Mouse (Mus musculus) testis, adult 2 months (tissue): ENCODE results near the gene Gatad2b. TPM values are rescaled to one million over a fixed set of nuclear protein-coding genes. Genes with fewer than 3 reads are reported as not detected.

Experiments
- H3K27ac ChIP-seq: fragments of 200-500 bp; 2 replicates; pipeline ENCODE4 v1.5.1; 2012; ENCODE audit warnings: low read depth, low read length; ENCODE audit not compliant: control insufficient read depth, insufficient read depth
- H3K27me3 ChIP-seq: fragments of 200-500 bp; 2 replicates; pipeline ENCODE4 v1.6.1; 2012; ENCODE audit warnings: mild to moderate bottlenecking, low read length, moderate library complexity; ENCODE audit not compliant: control insufficient read depth, insufficient read depth
- H3K36me3 ChIP-seq: fragments of 200-500 bp; 2 replicates; pipeline ENCODE4 v1.6.1; 2012; ENCODE audit warnings: mild to moderate bottlenecking, low read length; ENCODE audit not compliant: control insufficient read depth, insufficient read depth
- H3K4me1 ChIP-seq: fragments of 200-500 bp; 2 replicates; pipeline ENCODE4 v1.6.1; 2012; ENCODE audit warnings: low read length; ENCODE audit not compliant: control insufficient read depth, insufficient read depth
- H3K4me3 ChIP-seq: fragments of 200-500 bp; 2 replicates; pipeline ENCODE4 v1.5.1; 2012; ENCODE audit warnings: low read depth, mild to moderate bottlenecking, low read length, moderate library complexity, mixed read lengths; ENCODE audit not compliant: control insufficient read depth
- CTCF ChIP-seq: fragments of 200-500 bp; IDR thresholded peaks from 2 replicates; pipeline ENCODE4 v1.5.1; 2012; ENCODE audit warnings: low read depth, mild to moderate bottlenecking, inconsistent platforms, low read length, moderate library complexity; ENCODE audit not compliant: control insufficient read depth, insufficient read depth, insufficient replicate concordance
- POLR2A ChIP-seq: fragments of 200-500 bp; IDR thresholded peaks from 2 replicates; pipeline ENCODE4 v1.6.1; 2012; ENCODE audit warnings: low read depth, mild to moderate bottlenecking, inconsistent platforms, low read length, moderate library complexity; ENCODE audit not compliant: control insufficient read depth
- polyA plus RNA-seq: library from polyadenylated mRNA; depleted of rRNA; stranded (reverse); fragments of >200 nt; gene quantifications from 2 replicates; pipeline ENCODE4 v1.2.3, GENCODE M21; 2012

Gene Gatad2b
- polyA plus RNA-seq, 1 experiment = 34.5 TPM

- Histone ChIP-seq H3K4me3 (no peak overlapping the region), H3K36me3 (peaks cover 1% of the 10 kb centered on the region; the same call in 1 of the 2 replicates), H3K4me1 (no peaks in the 10 kb centered on the region), H3K27me3 (no peaks in the 10 kb centered on the region), H3K27ac (no peak overlapping the region)
- TF ChIP-seq POLR2A (no peak), CTCF (no peak)
These were observed 65.0 kb downstream of the Gatad2b start for GRCm38 (mm10) chr3:90357959-90358358.

GRCm38 (mm10) chr3:90359230-90359629, 66.3 kb downstream of the Gatad2b start:
- Histone ChIP-seq H3K36me3 (no peaks in the 10 kb centered on the region; the same call in 1 of the 2 replicates), H3K27ac (no peak overlapping the region), H3K4me1 (no peaks in the 10 kb centered on the region), H3K4me3 (no peak overlapping the region), H3K27me3 (no peaks in the 10 kb centered on the region)
- TF ChIP-seq CTCF = no peak
- no peak for TF ChIP-seq POLR2A

GRCm38 (mm10) chr3:90361476-90361875, 68.5 kb downstream of the Gatad2b start:
- H3K36me3 ChIP-seq = no peaks in the 10 kb centered on the region; the same call in 1 of the 2 replicates
- no peaks in the 10 kb centered on the region for H3K4me1 ChIP-seq
- H3K27ac ChIP-seq = no peak overlapping the region
- H3K27me3 ChIP-seq = no peaks in the 10 kb centered on the region
- H3K4me3 ChIP-seq = no peak overlapping the region
- TF ChIP-seq CTCF = no peak
- TF ChIP-seq POLR2A = no peak

DNA sequence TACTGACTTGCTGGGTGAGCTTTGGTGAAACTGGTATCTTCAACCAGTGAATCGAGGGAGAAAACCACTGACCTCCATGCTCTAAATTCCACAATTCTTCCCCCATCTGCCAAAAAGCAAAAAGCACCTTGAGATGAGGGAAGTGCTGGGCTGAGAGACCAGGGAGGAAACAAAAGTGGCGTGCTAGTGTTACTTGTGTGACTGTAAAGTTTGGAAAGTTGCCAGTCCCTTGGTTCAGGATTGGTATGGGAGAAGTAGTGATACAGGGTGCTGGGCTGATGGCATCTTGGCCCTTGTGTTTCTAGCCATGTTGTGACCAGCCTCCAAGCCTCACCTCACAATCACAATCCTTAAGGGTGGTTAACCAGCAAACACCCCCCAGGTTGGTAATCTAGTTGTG, 69.4 kb downstream of the Gatad2b start:
- H3K36me3 ChIP-seq = no peaks in the 10 kb centered on the region; the same call in 1 of the 2 replicates
- H3K4me1 ChIP-seq = no peaks in the 10 kb centered on the region
- H3K27me3 ChIP-seq = no peaks in the 10 kb centered on the region
- H3K27ac ChIP-seq = no peak overlapping the region
- H3K4me3 ChIP-seq = no peak overlapping the region
- TF ChIP-seq POLR2A (no peak), CTCF (no peak)

GRCm38 (mm10) chr3:90367001-90367632, 74.1 kb downstream of the Gatad2b start:
- H3K36me3 ChIP-seq = no peaks in the 10 kb centered on the region
- no peak overlapping the region for H3K27ac ChIP-seq
- H3K4me1 ChIP-seq = no peaks in the 10 kb centered on the region
- H3K4me3 ChIP-seq = no peak overlapping the region
- TF ChIP-seq POLR2A (no peak), CTCF (no peak)
- H3K27me3 ChIP-seq = no peaks in the 10 kb centered on the region

DNA sequence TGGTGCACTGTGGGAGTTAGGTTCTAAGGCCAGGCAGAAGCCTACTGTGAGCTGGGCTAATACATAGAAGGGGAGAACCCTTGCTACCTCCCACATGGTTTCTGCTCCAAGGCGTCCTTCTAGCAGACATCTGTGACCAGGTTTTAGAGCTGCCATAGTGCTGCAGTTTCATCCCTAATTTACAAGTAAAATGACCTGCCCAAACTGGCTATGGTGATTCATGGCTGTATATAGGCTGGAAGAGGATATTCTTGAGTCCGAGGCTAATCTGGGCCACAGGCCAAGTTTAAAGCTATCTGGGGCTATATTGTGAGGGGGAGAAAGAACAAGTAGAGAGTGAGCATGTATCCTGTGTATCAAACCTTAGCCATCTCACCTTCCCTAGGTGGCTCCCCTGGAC, 76.1 kb downstream of the Gatad2b start:
- Histone ChIP-seq H3K27me3 (no peaks in the 10 kb centered on the region), H3K4me1 (no peaks in the 10 kb centered on the region), H3K36me3 (no peaks in the 10 kb centered on the region), H3K27ac (no peak overlapping the region), H3K4me3 (no peak overlapping the region)
- TF ChIP-seq POLR2A (no peak), CTCF (no peak)

- no peak overlapping the region for H3K27ac ChIP-seq
These were observed 78.9 kb downstream of the Gatad2b start for GRCm38 (mm10) chr3:90371857-90372256.

More at GRCm38 (mm10) chr3:90371857-90372256, 78.9 kb downstream of the Gatad2b start:
- no peaks in the 10 kb centered on the region for H3K27me3 ChIP-seq
- no peaks in the 10 kb centered on the region for H3K36me3 ChIP-seq
- no peak for TF ChIP-seq CTCF
- H3K4me1 ChIP-seq = no peaks in the 10 kb centered on the region
- H3K4me3 ChIP-seq = no peak overlapping the region
